In genomic region chr6:125418744-125419143, GRCm38 (mm10) we compare ENCODE assay signal across 8 mouse cellular contexts. TPM values are rescaled to one million over a fixed set of nuclear protein-coding genes. Genes with fewer than 3 reads are reported as not detected.
DNase-seq lines count a peak whose midpoint lies in the region; ATAC-seq lines count a peak whose summit lies in the region.

No protein-coding gene starts in this region.

- H3K4me3 ChIP-seq in hindbrain, embryonic 12.5 days, result no peak overlapping the region

- H3K9ac ChIP-seq in hindbrain, embryonic 12.5 days, result no peak overlapping the region

- peak; percentile 67 for ATAC-seq in hindbrain, embryonic 12.5 days (ENCODE audit: low FRiP score)

- H3K27ac ChIP-seq in hindbrain, embryonic 12.5 days, result no peak overlapping the region

- H3K9me3 ChIP-seq in hindbrain, embryonic 12.5 days (replicated peaks), result no peaks in the 10 kb centered on the region

- no peak overlapping the region for H3K4me2 ChIP-seq in hindbrain, embryonic 12.5 days (replicated peaks)

- DNase-seq in NIH3T3 (ENCODE audit: low read depth), result peak; percentile 97
- peak; percentile 67 for DNase-seq in cerebellum, adult 8-10 months
- DNase-seq in frontal cortex, adult 2 months (ENCODE audit: extremely low spot score in 1 of 2, low spot score in 1 of 2), result peak; percentile 33 to 85
- peak; percentile 70 for DNase-seq in layer of hippocampus, adult 9-11 months
- peak; percentile 84 for DNase-seq in lung, postnatal 25 days (ENCODE audit: low spot score)
- DNase-seq in retina, embryonic 14.5 days (ENCODE audit: low spot score), result peak; percentile 96
- peak; percentile 67 to 71 for DNase-seq in thymus, postnatal 36 days

- 12% methylated on average over 9 of the region's 9 CpGs for WGBS in hindbrain, embryonic 12.5 days

- peaks cover 9% of the 10 kb centered on the region for H3K4me1 ChIP-seq in hindbrain, embryonic 12.5 days

- peaks cover 5% of the 10 kb centered on the region for H3K27me3 ChIP-seq in hindbrain, embryonic 12.5 days

- H3K36me3 ChIP-seq in hindbrain, embryonic 12.5 days, result no peaks in the 10 kb centered on the region

RNA-seq across cellular contexts. Expression of gene Plekhg6, which starts 38.2 kb away (rescaled TPM):
- 0.04 and 0.13 TPM in 2 replicates for polyA plus RNA-seq in frontal cortex, adult 2 months (2012; rRNA removed)
- 0.18 and 0.22 TPM in 2 replicates for polyA plus RNA-seq in hindbrain, embryonic 12.5 days (2016; fragmentation: Nextera tagmentation; extraction: Ambion mirVana)
